Mouse (Mus musculus): Measurements from ENCODE around the gene Dnajc13. TPM values are rescaled to one million over a fixed set of nuclear protein-coding genes. Genes with fewer than 3 reads are reported as not detected.

Gene Dnajc13
- polyA plus RNA-seq (2017; shearing (Covaris generic)): 45.7 TPM

GRCm38 (mm10) chr9:104262823-104263352, at the start of gene Dnajc13:
Dnajc13 (minus strand) TSS chr9:104262930.

DNA sequence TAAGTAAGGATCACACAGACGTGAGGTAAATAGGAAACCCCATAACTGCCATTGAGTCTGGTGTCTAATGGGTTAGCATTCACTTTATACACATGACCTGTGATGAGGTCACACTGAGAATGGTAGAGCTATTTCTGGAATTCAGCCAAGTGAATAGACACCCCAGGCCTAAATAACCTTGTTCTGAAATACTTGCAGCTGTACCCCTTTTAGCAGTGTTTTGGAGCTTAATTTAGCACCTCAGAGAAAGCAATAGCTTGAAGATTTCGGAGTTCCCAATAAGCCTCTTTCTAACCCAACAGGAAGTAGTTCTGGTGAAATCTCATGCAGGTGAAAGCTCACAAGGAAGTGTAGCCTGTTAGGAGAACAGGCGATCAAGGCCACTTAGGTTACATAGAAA, 135.9 kb downstream of the Dnajc13 start, which contains the start of gene Ackr4:
Ackr4 (minus strand) TSS at position 101 of the 400 bp plus-strand sequence.

Other genes with a start within 250 kb of the Dnajc13 start
- not detected for gene Gm28305, start 222.3 kb downstream of the Dnajc13 start, polyA plus RNA-seq (2017; shearing (Covaris generic))
- 48.6 TPM for gene Uba5, start 199.8 kb downstream of the Dnajc13 start, polyA plus RNA-seq (2017; shearing (Covaris generic))
- gene Acad11, start 199.6 kb downstream of the Dnajc13 start, polyA plus RNA-seq (2017; shearing (Covaris generic)): 10.9 TPM
- gene Ackr4, start 136.0 kb downstream of the Dnajc13 start, polyA plus RNA-seq (2017; shearing (Covaris generic)): 0.96 TPM
- 3.5 TPM for gene Acpp, start 74.8 kb upstream of the Dnajc13 start, polyA plus RNA-seq (2017; shearing (Covaris generic))

All from CD4-positive, CD25-positive, alpha-beta regulatory T cell (primary cell).